ENCODE assay signal across 11 mouse cellular contexts in the genomic region with DNA sequence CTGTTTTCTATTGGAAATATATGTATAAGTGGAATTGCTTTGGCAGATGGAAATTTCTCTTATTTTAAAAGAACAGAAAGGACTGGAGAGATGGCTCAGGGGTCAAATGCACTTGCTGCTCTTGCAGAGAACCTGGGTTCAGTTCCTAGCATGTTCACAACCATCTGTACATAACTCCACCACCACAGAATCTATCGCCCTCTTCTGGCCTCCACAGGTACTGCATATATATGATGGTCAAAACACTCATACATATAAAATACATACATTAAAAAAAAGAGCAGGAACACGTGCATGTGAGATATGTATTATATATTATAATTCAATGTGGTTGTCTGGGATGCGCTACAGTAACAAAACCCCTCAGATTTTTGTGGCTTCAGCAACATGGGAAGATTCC. TPM values are rescaled to one million over a fixed set of nuclear protein-coding genes. Genes with fewer than 3 reads are reported as not detected.
DNase-seq lines count a peak whose midpoint lies in the region; ATAC-seq and TF ChIP-seq lines count a peak whose summit lies in the region.
"Had no signal": no experiment of that assay in that cellular context is flagged by ENCODE, and none has a peak within 500 bp of the region (broad histone marks: within the 10 kb centered on the region; RNA-seq: fewer than 3 reads in every experiment).

No protein-coding gene starts in this region.

- no peak overlapping the region for H3K4me3 ChIP-seq in kidney, adult 2 months (ENCODE audit: insufficient read depth, low read depth, low read length)
- H3K4me3 ChIP-seq in ES-E14 (ENCODE audit: insufficient read depth in 1 of 2, low read depth in 1 of 2, low read length in 2 of 2, poor library complexity in 1 of 2, severe bottlenecking in 1 of 2): no peak overlapping the region

- TF ChIP-seq POLR2A in kidney, adult 2 months (IDR thresholded peaks at IDR 0.05; ENCODE audit: low read depth, low read length): no peak

- no peak overlapping the region for H3K9ac ChIP-seq in ES-E14 (ENCODE audit: insufficient read depth, low read depth, low read length, poor library complexity, severe bottlenecking)

- H3K27me3 ChIP-seq in kidney, adult 2 months (replicated peaks; ENCODE audit: control insufficient read depth, insufficient read depth, low read length): no peaks in the 10 kb centered on the region

- TF ChIP-seq CTCF in kidney, adult 2 months (conservative IDR thresholded peaks at IDR 0.05; ENCODE audit: insufficient read depth, insufficient read length, low read depth, low read length): peak; percentile 29; the same call in 1 of the 2 replicates

- H3K9me3 ChIP-seq in ES-E14 (ENCODE audit: control insufficient read depth, insufficient read depth, low read depth, low read length): no peaks in the 10 kb centered on the region

- WGBS in kidney, adult 2 months: 52% methylated on average over 3 of the region's 3 CpGs

- no peak overlapping the region for H3K27ac ChIP-seq in kidney, adult 2 months (ENCODE audit: insufficient read depth, low read depth, low read length)
- H3K27ac ChIP-seq in ES-E14 (ENCODE audit: insufficient read depth, low read depth, low read length, poor library complexity, severe bottlenecking): no peak overlapping the region

- no peaks in the 10 kb centered on the region for H3K4me1 ChIP-seq in kidney, adult 2 months (ENCODE audit: control insufficient read depth, insufficient read depth, low read length)
- no peaks in the 10 kb centered on the region for H3K4me1 ChIP-seq in ES-E14 (ENCODE audit: control insufficient read depth in 2 of 2, insufficient read depth in 2 of 2, low read length in 2 of 2, poor library complexity in 1 of 2)

- no peak for DNase-seq in kidney, adult 2 months
- DNase-seq in kidney, postnatal 14 days: no peak
- DNase-seq in 416B (ENCODE audit: low read depth): peak; percentile 56
- DNase-seq in ES-E14 (ENCODE audit: low read depth, low spot score): no peak
- DNase-seq in layer of hippocampus, postnatal 25 days (ENCODE audit: extremely low spot score in 1 of 2, low spot score in 1 of 2): no peak
- no peak for DNase-seq in frontal cortex, postnatal 36 days (ENCODE audit: low spot score in 2 of 2)
- DNase-seq: adrenal gland, postnatal 10 days; heart, adult 11 months; right cerebral cortex, postnatal 25 days had no signal

- in situ Hi-C loops in ES-E14 (cut with MboI; ENCODE audit: low sequenced_read_pairs in 2 of 2, unreplicated experiment in 2 of 2): no loop called here

- H3K36me3 ChIP-seq in kidney, adult 2 months (ENCODE audit: control insufficient read depth, insufficient read depth, low read length): no peaks in the 10 kb centered on the region
- H3K36me3 ChIP-seq in ES-E14 (ENCODE audit: control insufficient read depth, insufficient read depth, low read length, poor library complexity, severe bottlenecking): no peaks in the 10 kb centered on the region

- 0 out of 2 replicates have a peak, but pooled peaks have one; percentile 61 for ATAC-seq in erythroid progenitor cell, adult 5-6 weeks (replicated peaks; ENCODE audit: low FRiP score, poor library complexity, severe bottlenecking)
- ATAC-seq in activated CD4-positive, CD25-positive, alpha-beta regulatory T cell, adult 4 months: no peak

TF ChIP-seq in ES-E14, 5 proteins besides CTCF, POLR2A, EP300 and RAD21:
- TF ChIP-seq HCFC1 (IDR thresholded peaks at IDR 0.05; ENCODE audit: borderline replicate concordance, insufficient read depth, low read length) (no peak), ZNF384 (IDR thresholded peaks at IDR 0.05; ENCODE audit: low read depth, low read length) (no peak), ZC3H11A (IDR thresholded peaks at IDR 0.05; ENCODE audit: borderline replicate concordance, low read depth, low read length) (0 out of 2 replicates have a peak, but pooled peaks have one; percentile 20)

RNA-seq across cellular contexts. Expression of gene Dis3l, which starts 10.1 kb away (rescaled TPM):
- polyA plus RNA-seq in kidney, adult 2 months (2012; rRNA removed): 13.0 and 13.6 TPM in 2 replicates
- 10.1 and 11.2 TPM in 2 replicates for total RNA-seq in ES-E14 (2012; rRNA removed)
- total RNA-seq in erythroid progenitor cell, adult 5-6 weeks (2015; ENCODE audit: low replicate concordance): 6.3 and 9.7 TPM in 2 replicates
- 10.4 and 11.1 TPM in 2 replicates for total RNA-seq in erythroid progenitor cell, adult 5-6 weeks (2017; ENCODE audit: low replicate concordance)
- polyA plus RNA-seq in activated CD4-positive, CD25-positive, alpha-beta regulatory T cell, adult 4 months (2017; shearing (Covaris generic)): 1 to 10 TPM; 9.5 to 9.8 TPM
- 10 to 100 TPM; 27.7 to 31.6 TPM for total RNA-seq in layer of hippocampus, postnatal 25 days (2021)

RNA-seq across cellular contexts. Expression of gene Megf11, which starts 34.2 kb away (rescaled TPM):
- 0.16 and 0.23 TPM in 2 replicates for polyA plus RNA-seq in kidney, adult 2 months (2012; rRNA removed)
- 7.5 and 12.5 TPM in 2 replicates for total RNA-seq in ES-E14 (2012; rRNA removed)
- not detected in 2 replicates for total RNA-seq in erythroid progenitor cell, adult 5-6 weeks (2015; ENCODE audit: low replicate concordance)
- 0.64 TPM in 1 of 2 replicates, not detected in the other for total RNA-seq in erythroid progenitor cell, adult 5-6 weeks (2017; ENCODE audit: low replicate concordance)
- under 1 TPM; 0.14 to 0.28 TPM for polyA plus RNA-seq in activated CD4-positive, CD25-positive, alpha-beta regulatory T cell, adult 4 months (2017; shearing (Covaris generic))
- total RNA-seq in layer of hippocampus, postnatal 25 days (2021): 10 to 100 TPM; 14.0 to 15.6 TPM
